Mouse (Mus musculus) forebrain, embryonic 16.5 days (tissue): ENCODE measurements around the gene Celf2. TPM values are rescaled to one million over a fixed set of nuclear protein-coding genes. Genes with fewer than 3 reads are reported as not detected.
"Not testable (repeated sequence)": the region's sequence is repeated elsewhere in the genome, so short reads cannot be mapped to it uniquely, and the experiment has no call there.

Source experiments
- ATAC-seq: fragments of 200-750 bp; cut with Nextera tagmentation; 2 replicates; pipeline ENCODE4 v1.8.0; 2017; ENCODE audit warnings: mild to moderate bottlenecking, moderate library complexity
- H3K27ac ChIP-seq: fragments of 300-500 bp; sonication (generic); 2 replicates; pipeline ENCODE4 v1.5.1; 2014; ENCODE audit warnings: low read length, control low read depth
- H3K27me3 ChIP-seq: fragments of 300-500 bp; sonication (generic); replicated peaks from 2 replicates; pipeline ENCODE4 v1.6.1; 2014; ENCODE audit warnings: low read length; ENCODE audit not compliant: control insufficient read depth, insufficient read depth
- H3K36me3 ChIP-seq: fragments of 300-500 bp; sonication (generic); 2 replicates; pipeline ENCODE4 v1.6.1; 2014; ENCODE audit not compliant: control insufficient read depth, insufficient read depth
- H3K4me1 ChIP-seq: fragments of 300-500 bp; sonication (generic); replicated peaks from 2 replicates; pipeline ENCODE4 v1.6.1; 2014; ENCODE audit warnings: low read length; ENCODE audit not compliant: control insufficient read depth, insufficient read depth
- H3K4me2 ChIP-seq: fragments of 300-500 bp; sonication (generic); 2 replicates; pipeline ENCODE4 v1.6.1; 2014; ENCODE audit warnings: mild to moderate bottlenecking, low read length, control low read depth
- H3K4me3 ChIP-seq: fragments of 300-500 bp; sonication (generic); replicated peaks from 2 replicates; pipeline ENCODE4 v1.5.1; 2014; ENCODE audit warnings: mild to moderate bottlenecking, low read length, control low read depth
- H3K9ac ChIP-seq: fragments of 300-500 bp; sonication (generic); replicated peaks from 2 replicates; pipeline ENCODE4 v1.6.1; 2014; ENCODE audit warnings: low read depth, low read length, control low read depth
- H3K9me3 ChIP-seq: fragments of 300-500 bp; sonication (generic); 2 replicates; pipeline ENCODE4 v1.6.1; 2016; ENCODE audit warnings: low read length; ENCODE audit not compliant: control insufficient read depth
- WGBS: fragments of 180-500 bp; shearing (Covaris S2); extraction: QIAGEN DNeasy Blood & Tissue Kit; methylation state at CpG from one replicate; pipeline ENCODE4 v1.1.7; 2014; 5-methylcytosine and 5-hydroxymethylcytosine counted together
- polyA plus RNA-seq: library from polyadenylated mRNA; unstranded; fragments of >200 nt; fragmentation: Nextera tagmentation; extraction: Ambion mirVana; gene quantifications from 2 replicates; pipeline ENCODE4 v1.2.1, GENCODE M21; 2015

Gene Celf2
- polyA plus RNA-seq, 1 experiment from 2014 or later: 348 TPM

GRCm38 (mm10) chr2:7310840-7311182 is 198.6 kb downstream of the Celf2 start:
- no peak overlapping the region for H3K9ac ChIP-seq
- H3K4me1 ChIP-seq: peaks cover 19% of the 10 kb centered on the region
- no peaks in the 10 kb centered on the region for H3K36me3 ChIP-seq
- H3K27me3 ChIP-seq: no peaks in the 10 kb centered on the region
- WGBS: 22% methylated on average over 2 of the region's 2 CpGs
- ATAC-seq: 0 out of 2 replicates have a peak, but pooled peaks have one; percentile 26
- H3K4me3 ChIP-seq: no peak overlapping the region
- no peaks in the 10 kb centered on the region for H3K9me3 ChIP-seq
- peak overlapping the region; percentile 5; the same call in 1 of the 2 replicates for H3K27ac ChIP-seq
- no peak overlapping the region for H3K4me2 ChIP-seq

DNA sequence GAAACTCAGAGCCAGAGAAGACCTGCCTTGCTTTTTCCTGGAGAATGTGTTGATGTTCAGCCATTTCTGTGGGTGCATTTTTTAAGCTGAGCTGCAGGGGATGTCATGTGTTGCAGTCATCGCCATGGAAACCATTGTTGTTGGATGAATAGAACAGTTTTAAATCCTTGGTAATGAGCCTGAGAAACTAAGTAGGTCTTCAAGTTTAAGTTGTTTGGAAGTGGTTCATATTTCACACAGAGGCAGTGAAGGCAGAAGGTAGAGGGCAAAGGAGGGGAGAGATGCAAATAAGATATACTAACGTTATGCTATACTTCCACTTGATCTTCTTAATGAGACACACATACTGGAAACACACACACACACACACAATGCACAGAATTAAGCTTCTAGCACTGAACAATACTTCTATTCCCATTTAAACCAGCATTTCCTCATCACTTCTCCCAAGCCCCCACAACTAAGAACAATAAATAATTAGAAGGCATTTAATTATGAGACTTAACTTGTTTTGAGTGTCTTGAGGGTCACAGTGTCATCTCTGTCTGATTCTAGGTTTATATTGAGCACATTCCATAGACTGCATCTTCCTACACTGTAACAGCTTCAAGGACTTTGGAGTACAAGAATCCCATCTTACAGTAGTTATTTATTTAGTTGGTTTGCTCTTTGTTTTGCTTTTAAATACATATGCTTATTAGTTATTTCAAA is 199.1 kb downstream of the Celf2 start:
- ATAC-seq: peak; percentile 80
- Histone ChIP-seq H3K4me2 (no peak overlapping the region), H3K27ac (peak overlapping the region; percentile 66)

GRCm38 (mm10) chr2:7309324-7309723 is 200.0 kb downstream of the Celf2 start:
- no peak overlapping the region for H3K4me3 ChIP-seq
- ATAC-seq: no peak
- H3K9ac ChIP-seq: no peak overlapping the region
- H3K36me3 ChIP-seq: no peaks in the 10 kb centered on the region
- H3K27me3 ChIP-seq: no peaks in the 10 kb centered on the region
- no peak overlapping the region for H3K4me2 ChIP-seq
- peak overlapping the region; percentile 70 for H3K27ac ChIP-seq
- WGBS: 6% methylated on average over 1 of the region's 1 CpGs
- no peaks in the 10 kb centered on the region for H3K9me3 ChIP-seq
- H3K4me1 ChIP-seq: peaks cover 19% of the 10 kb centered on the region

More for the DNA sequence above, 199.1 kb downstream of the Celf2 start:
- H3K9me3 ChIP-seq: no peaks in the 10 kb centered on the region
- H3K36me3 ChIP-seq: no peaks in the 10 kb centered on the region
- H3K4me1 ChIP-seq: peaks cover 19% of the 10 kb centered on the region
- no peak overlapping the region for H3K4me3 ChIP-seq
- H3K9ac ChIP-seq: no peak overlapping the region
- H3K27me3 ChIP-seq: no peaks in the 10 kb centered on the region
- WGBS: 3% methylated on average over 2 of the region's 2 CpGs

DNA sequence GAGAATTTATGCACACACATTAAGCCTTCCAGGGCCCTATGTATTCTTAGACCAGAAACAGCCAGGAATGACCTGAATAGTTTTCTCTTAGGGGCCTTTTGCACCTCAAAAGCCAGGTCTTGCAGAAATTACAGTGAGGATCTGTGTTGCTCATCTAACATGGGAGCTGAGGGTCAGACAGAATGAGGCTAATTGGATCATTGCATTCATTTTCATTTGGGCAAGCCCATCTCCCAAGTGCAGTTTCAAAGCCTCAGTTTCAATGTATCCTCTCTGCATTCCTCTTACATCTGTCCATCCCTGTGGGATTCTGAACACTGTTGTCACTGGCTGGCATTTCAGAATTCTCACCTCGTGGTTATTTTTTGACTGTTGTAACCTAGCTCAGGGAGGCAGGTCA is 200.6 kb downstream of the Celf2 start:
- Histone ChIP-seq H3K4me3 (no peak overlapping the region), H3K36me3 (no peaks in the 10 kb centered on the region), H3K9ac (no peak overlapping the region), H3K4me2 (no peak overlapping the region), H3K9me3 (no peaks in the 10 kb centered on the region), H3K27me3 (no peaks in the 10 kb centered on the region), H3K4me1 (peaks cover 19% of the 10 kb centered on the region), H3K27ac (peak overlapping the region; percentile 7; the same call in 1 of the 2 replicates)
- 3% methylated on average over 1 of the region's 1 CpGs for WGBS
- ATAC-seq: peak; percentile 14; the same call in 1 of the 2 replicates

DNA sequence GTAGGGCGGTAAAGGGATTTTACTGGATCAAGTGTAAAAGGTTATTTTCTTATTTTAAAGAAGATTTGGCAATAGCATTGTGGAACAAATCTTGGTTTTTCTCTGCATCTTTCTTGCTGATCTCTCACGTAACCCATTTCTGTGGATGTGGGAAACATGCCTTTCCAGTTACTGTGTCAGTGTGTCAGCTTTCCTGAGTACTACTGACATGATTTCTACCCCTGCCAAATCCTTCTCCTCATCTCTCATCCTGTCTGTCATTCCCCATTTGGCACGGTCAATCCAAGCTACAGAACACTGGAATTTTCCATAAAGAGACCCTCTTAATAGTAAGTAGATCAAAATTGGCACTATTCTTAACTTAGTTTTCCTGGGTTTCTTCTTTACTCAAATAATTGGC is 221.9 kb downstream of the Celf2 start:
- H3K27ac ChIP-seq: no peak overlapping the region
- H3K4me1 ChIP-seq: no peaks in the 10 kb centered on the region
- H3K9ac ChIP-seq: no peak overlapping the region
- H3K36me3 ChIP-seq: no peaks in the 10 kb centered on the region
- 74% methylated on average over 3 of the region's 3 CpGs for WGBS
- ATAC-seq: no peak
- no peaks in the 10 kb centered on the region for H3K9me3 ChIP-seq
- H3K27me3 ChIP-seq: no peaks in the 10 kb centered on the region
- H3K4me3 ChIP-seq: no peak overlapping the region
- H3K4me2 ChIP-seq: no peak overlapping the region

DNA sequence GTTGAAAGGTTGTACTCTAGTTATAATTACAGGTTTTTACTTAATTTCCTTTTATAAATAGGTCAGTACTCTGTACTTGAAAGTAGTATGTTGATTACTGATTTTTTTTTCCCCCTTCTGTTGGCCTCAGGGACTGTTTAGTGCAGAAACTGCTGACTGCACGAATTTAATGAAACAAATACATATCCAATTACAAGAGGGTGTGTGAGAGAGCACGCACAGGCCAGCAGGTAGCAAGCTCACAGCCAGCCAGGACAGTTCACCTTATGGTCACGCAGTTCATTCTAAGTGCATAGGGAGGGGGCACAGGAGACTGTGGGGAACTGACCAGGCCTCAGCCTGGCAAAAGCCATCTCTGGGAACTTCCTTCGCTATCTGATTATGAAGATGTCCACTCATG is 236.1 kb downstream of the Celf2 start:
- Histone ChIP-seq H3K4me2 (no peak overlapping the region), H3K36me3 (no peaks in the 10 kb centered on the region), H3K27me3 (no peaks in the 10 kb centered on the region), H3K27ac (0 out of 2 replicates have a peak overlapping the region, but pooled peaks have one; percentile 42), H3K9me3 (no peaks in the 10 kb centered on the region), H3K9ac (no peak overlapping the region), H3K4me1 (no peaks in the 10 kb centered on the region; the same call in 1 of the 2 replicates), H3K4me3 (no peak overlapping the region)
- WGBS: 67% methylated on average over 4 of the region's 4 CpGs
- no peak for ATAC-seq

GRCm38 (mm10) chr2:7270051-7270450 is 239.3 kb downstream of the Celf2 start:
- Histone ChIP-seq H3K9ac (no peak overlapping the region), H3K4me1 (no peaks in the 10 kb centered on the region; the same call in 1 of the 2 replicates), H3K36me3 (no peaks in the 10 kb centered on the region), H3K27ac (no peak overlapping the region), H3K4me3 (no peak overlapping the region), H3K9me3 (no peaks in the 10 kb centered on the region), H3K4me2 (no peak overlapping the region), H3K27me3 (no peaks in the 10 kb centered on the region)
- ATAC-seq: no peak
- WGBS: 81% methylated on average over 7 of the region's 7 CpGs

GRCm38 (mm10) chr2:7267166-7267565 is 242.2 kb downstream of the Celf2 start:
- no peak for ATAC-seq
- Histone ChIP-seq H3K27me3 (no peaks in the 10 kb centered on the region), H3K9ac (no peak overlapping the region), H3K4me2 (no peak overlapping the region), H3K4me3 (no peak overlapping the region), H3K27ac (no peak overlapping the region), H3K9me3 (no peaks in the 10 kb centered on the region), H3K4me1 (no peaks in the 10 kb centered on the region), H3K36me3 (no peaks in the 10 kb centered on the region)
- 92% methylated on average over 4 of the region's 4 CpGs for WGBS

DNA sequence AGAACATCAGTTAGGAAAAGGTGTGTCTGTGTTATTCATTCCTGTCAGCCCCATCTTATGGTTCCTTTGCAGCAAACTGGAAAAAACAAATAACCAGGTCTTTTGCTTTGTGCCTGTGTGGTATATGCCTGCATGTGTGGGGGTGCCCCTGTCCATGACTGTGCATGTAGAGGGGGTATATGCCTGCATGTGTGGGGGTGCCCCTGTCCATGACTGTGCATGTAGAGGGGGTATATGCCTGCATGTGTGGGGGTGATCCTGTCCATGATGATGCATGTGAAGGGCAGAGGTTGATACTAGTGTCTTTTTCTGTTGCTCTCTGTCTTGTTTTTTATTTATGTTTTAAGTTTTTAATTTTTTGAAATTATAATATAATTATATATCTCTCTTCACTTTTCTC is 246.7 kb downstream of the Celf2 start:
- not testable (repeated sequence) for H3K4me2 ChIP-seq, H3K27ac ChIP-seq, H3K36me3 ChIP-seq, H3K27me3 ChIP-seq, H3K9ac ChIP-seq, H3K9me3 ChIP-seq, H3K4me1 ChIP-seq, H3K4me3 ChIP-seq, ATAC-seq

DNA sequence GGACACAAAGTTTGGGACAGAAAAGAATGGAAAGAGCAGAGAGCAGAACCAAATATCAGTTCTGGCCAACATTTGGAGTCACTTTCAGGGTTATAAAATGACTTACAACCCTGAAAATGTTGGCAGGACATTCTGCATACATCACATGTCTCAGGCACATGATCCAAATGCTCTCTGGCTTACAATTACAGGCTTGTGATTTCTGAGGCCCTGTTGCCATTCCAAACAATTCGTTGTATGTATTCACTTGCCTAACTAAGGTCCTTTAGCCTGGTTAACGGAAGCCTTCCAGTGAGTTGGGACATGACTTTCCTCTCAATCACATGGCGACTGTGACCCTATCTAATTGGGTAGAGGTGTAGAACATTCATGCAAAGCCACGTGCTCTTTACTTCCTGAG is 249.2 kb downstream of the Celf2 start:
- Histone ChIP-seq H3K9ac (no peak overlapping the region), H3K36me3 (no peaks in the 10 kb centered on the region), H3K4me3 (no peak overlapping the region), H3K4me1 (no peaks in the 10 kb centered on the region), H3K9me3 (no peaks in the 10 kb centered on the region), H3K27ac (no peak overlapping the region), H3K27me3 (no peaks in the 10 kb centered on the region), H3K4me2 (no peak overlapping the region)
- WGBS: 77% methylated on average over 4 of the region's 4 CpGs
- no peak for ATAC-seq
